Mouse (Mus musculus): Measurements from ENCODE around the gene 1500009L16Rik. TPM values are rescaled to one million over a fixed set of nuclear protein-coding genes. Genes with fewer than 3 reads are reported as not detected.

The 1500009L16Rik gene
- 26.0 and 28.0 TPM in 2 replicates for polyA plus RNA-seq (2015; fragmentation: Nextera tagmentation; extraction: Ambion mirVana)

DNA sequence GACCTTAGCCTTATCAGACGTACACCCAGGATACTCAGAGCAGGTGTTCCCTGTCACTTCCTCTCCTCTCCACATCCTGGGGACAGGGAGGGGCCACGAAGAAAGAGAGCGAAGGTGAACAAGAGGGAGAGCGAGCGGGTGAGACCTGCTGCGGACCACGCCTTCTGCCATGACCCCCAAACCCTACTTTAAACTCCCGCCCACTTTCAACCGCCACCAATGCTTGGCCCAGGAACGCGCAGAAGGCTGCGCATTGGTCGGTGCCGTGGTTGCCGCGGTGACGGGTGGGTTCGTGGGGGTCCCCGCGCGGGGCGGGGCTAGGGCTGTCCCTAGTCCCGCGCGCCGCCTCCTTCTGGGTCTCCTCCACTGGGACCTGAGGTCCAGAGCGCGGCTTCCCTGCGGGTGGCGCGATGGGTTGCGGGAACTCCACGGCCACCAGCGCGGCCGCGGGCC is at the start of gene 1500009L16Rik:
TSS of gene 1500009L16Rik (plus strand) at position 287 of the 453 bp plus-strand sequence.
- peak within 1 kb of the TSS; percentile 90 for H3K4me2 ChIP-seq
- ATAC-seq (ENCODE audit: insufficient number of reproducible peaks, low FRiP score, low TSS enrichment, low read depth) = peak; percentile 90
- no peak within 1 kb of the TSS for H3K27ac ChIP-seq
- H3K4me1 ChIP-seq = peaks cover 22% of the 10 kb centered on the region
- peak within 1 kb of the TSS; percentile 56 for H3K9ac ChIP-seq
- 1% methylated on average over 33 of the region's 37 CpGs for WGBS
- H3K36me3 ChIP-seq = no peaks in the 10 kb centered on the region
- peak within 1 kb of the TSS; percentile 73 for H3K4me3 ChIP-seq
- no peaks in the 10 kb centered on the region for H3K27me3 ChIP-seq
- H3K9me3 ChIP-seq = no peaks in the 10 kb centered on the region

DNA sequence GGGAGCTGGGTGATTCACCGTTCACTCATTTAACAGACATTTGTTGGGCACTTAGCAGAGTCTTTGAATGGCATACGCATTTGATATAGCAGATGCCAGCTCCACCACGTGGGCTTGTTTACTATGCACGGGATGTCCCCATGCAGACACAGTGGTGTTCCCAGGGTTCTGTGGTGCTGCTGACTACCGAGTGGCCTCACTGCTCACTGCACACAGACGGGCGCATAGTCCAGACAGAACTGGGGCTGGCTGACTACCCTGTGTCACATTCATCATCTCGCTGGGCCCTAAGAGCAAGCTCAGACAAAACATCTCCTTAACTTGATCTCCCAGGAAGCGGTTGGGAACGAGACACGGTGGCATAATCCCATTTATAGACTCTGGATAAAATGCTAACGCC is 41.3 kb upstream of the 1500009L16Rik start:
- Histone ChIP-seq H3K4me2 (no peak overlapping the region), H3K9me3 (no peaks in the 10 kb centered on the region), H3K4me1 (no peaks in the 10 kb centered on the region), H3K36me3 (no peaks in the 10 kb centered on the region), H3K27ac (no peak overlapping the region), H3K27me3 (no peaks in the 10 kb centered on the region), H3K9ac (no peak overlapping the region), H3K4me3 (no peak overlapping the region)
- ATAC-seq (ENCODE audit: insufficient number of reproducible peaks, low FRiP score, low TSS enrichment, low read depth) = no peak
- WGBS = 87% methylated on average over 12 of the region's 12 CpGs

GRCm38 (mm10) chr10:83688215-83688614 is 34.5 kb upstream of the 1500009L16Rik start:
- no peaks in the 10 kb centered on the region for H3K36me3 ChIP-seq
- H3K4me2 ChIP-seq = no peak overlapping the region
- no peak for ATAC-seq (ENCODE audit: insufficient number of reproducible peaks, low FRiP score, low TSS enrichment, low read depth)
- H3K4me3 ChIP-seq = no peak overlapping the region
- WGBS = 82% methylated on average over 2 of the region's 2 CpGs
- no peaks in the 10 kb centered on the region for H3K27me3 ChIP-seq
- no peaks in the 10 kb centered on the region for H3K9me3 ChIP-seq
- H3K27ac ChIP-seq = no peak overlapping the region
- no peaks in the 10 kb centered on the region for H3K4me1 ChIP-seq
- H3K9ac ChIP-seq = no peak overlapping the region

DNA sequence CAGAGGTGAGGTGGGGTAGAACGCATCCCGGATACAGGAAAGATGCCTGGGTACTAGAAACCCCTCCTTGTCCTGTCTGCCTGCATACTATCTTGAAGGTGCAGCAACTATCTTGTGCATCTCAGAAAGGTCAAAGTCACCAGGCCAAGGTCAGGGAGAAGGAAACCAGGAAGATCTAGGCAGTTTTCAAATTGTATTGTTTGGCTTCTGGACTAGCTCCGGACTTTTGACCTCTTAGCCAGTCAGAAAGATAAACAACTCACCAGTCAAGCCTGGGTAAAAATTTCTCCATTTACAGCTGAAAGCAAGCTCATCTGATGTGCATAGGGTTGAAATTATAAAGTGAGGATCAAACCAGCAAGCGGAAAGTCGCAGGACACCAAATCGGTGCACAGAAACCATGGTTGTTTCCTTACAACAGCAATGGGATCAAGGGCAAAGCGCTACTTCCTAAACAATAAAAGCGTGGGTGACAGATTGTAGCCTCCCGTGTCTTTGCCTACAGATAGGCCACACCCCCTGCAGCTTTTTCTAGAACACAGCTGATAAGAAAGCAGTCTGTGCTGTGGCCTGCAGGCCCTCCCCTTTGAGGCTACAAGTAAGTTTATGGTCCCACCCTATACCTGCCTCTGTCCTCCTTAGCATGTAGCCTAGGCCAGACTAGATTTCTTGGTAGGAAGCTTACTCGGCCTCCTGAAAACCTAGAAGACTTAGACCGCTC is 30.3 kb upstream of the 1500009L16Rik start:
- H3K4me1 ChIP-seq = no peaks in the 10 kb centered on the region
- H3K9ac ChIP-seq = no peak overlapping the region
- no peak overlapping the region for H3K27ac ChIP-seq
- ATAC-seq (ENCODE audit: insufficient number of reproducible peaks, low FRiP score, low TSS enrichment, low read depth) = no peak
- H3K27me3 ChIP-seq = no peaks in the 10 kb centered on the region
- no peaks in the 10 kb centered on the region for H3K9me3 ChIP-seq
- no peak overlapping the region for H3K4me2 ChIP-seq
- H3K4me3 ChIP-seq = no peak overlapping the region
- 85% methylated on average over 11 of the region's 11 CpGs for whole genome bisulfite sequencing
- no peaks in the 10 kb centered on the region for H3K36me3 ChIP-seq

DNA sequence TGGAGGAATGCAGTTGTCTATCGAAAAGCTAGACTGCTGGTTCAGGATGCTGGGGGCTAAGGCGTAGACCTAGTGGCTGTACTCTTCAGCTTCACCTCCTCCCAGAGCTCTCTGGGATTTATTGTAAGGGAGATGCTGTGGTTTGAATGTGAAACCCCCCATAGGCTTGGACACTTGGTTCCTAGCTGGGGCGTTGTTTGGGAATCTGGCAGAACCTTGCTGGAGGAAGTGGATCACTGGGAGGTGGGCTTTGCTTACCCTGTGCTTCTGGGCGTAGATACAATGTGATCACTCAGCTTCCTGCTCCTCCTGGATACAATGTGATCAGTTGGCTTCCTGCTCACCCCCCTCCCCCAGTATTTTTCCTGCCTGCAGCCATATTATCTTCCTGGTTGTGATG is 26.4 kb upstream of the 1500009L16Rik start:
- 86% methylated on average over 4 of the region's 4 CpGs for WGBS
- no peak for ATAC-seq (ENCODE audit: insufficient number of reproducible peaks, low FRiP score, low TSS enrichment, low read depth)

DNA sequence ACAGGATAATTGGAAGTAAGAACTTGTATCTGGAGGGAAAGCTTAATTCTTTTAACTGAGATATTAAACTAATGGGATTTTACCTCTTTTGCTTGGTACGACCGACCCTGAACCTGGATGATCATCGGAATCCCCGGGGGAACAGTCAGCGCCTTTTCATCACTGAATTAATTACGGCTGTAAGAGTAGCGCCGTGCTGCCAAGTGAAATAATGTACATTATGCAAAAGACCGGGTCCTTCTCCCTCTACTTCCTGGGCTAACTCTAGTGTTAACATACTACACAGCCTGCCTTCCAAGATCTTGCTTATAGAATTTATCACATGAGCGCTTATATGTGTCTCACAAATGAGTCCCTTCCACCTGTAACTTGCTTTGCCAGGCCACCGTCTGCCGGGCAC is 16.0 kb upstream of the 1500009L16Rik start:
- WGBS = 75% methylated on average over 12 of the region's 12 CpGs
- H3K27me3 ChIP-seq = no peaks in the 10 kb centered on the region
- no peak overlapping the region for H3K4me2 ChIP-seq
- H3K27ac ChIP-seq = no peak overlapping the region
- no peak for ATAC-seq (ENCODE audit: insufficient number of reproducible peaks, low FRiP score, low TSS enrichment, low read depth)
- H3K36me3 ChIP-seq = no peaks in the 10 kb centered on the region
- H3K4me1 ChIP-seq = peaks cover 11% of the 10 kb centered on the region; the same call in 1 of the 2 replicates
- H3K4me3 ChIP-seq = no peak overlapping the region
- no peak overlapping the region for H3K9ac ChIP-seq
- H3K9me3 ChIP-seq = no peaks in the 10 kb centered on the region

More for the DNA sequence above, 26.4 kb upstream of the 1500009L16Rik start:
- Histone ChIP-seq H3K36me3 (no peaks in the 10 kb centered on the region), H3K27ac (no peak overlapping the region), H3K4me1 (no peaks in the 10 kb centered on the region), H3K9ac (no peak overlapping the region), H3K27me3 (no peaks in the 10 kb centered on the region), H3K4me3 (no peak overlapping the region), H3K4me2 (no peak overlapping the region), H3K9me3 (no peaks in the 10 kb centered on the region)

DNA sequence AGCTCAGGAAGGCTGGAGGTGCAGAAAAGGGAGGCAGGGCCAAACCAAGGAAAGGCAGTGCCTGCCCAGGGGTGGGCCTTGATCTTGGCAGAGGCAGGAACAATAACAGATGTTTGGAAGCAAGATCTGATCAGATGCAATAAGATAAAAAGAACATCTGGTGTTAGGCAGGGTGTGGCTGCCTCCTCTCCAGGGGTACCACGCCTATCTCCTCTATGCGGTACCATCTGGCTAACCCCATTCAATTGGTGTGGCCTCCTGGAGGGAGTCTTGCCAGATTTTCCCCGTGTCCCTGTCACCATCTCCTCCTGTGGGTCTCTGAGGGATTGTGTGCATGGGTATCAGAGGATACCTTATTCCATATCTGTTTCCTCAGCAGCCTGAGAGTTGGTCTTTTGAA is 12.7 kb upstream of the 1500009L16Rik start:
- H3K4me2 ChIP-seq = no peak overlapping the region
- no peak overlapping the region for H3K27ac ChIP-seq
- H3K36me3 ChIP-seq = no peaks in the 10 kb centered on the region
- peaks cover 16% of the 10 kb centered on the region for H3K4me1 ChIP-seq
- ATAC-seq (ENCODE audit: insufficient number of reproducible peaks, low FRiP score, low TSS enrichment, low read depth) = no peak
- no peak overlapping the region for H3K9ac ChIP-seq
- H3K27me3 ChIP-seq = no peaks in the 10 kb centered on the region
- no peak overlapping the region for H3K4me3 ChIP-seq
- no peaks in the 10 kb centered on the region for H3K9me3 ChIP-seq
- 52% methylated on average over 3 of the region's 3 CpGs for WGBS

- 24% methylated on average over 10 of the region's 10 CpGs for WGBS
- no peak overlapping the region for H3K4me2 ChIP-seq
These were observed 10.9 kb upstream of the 1500009L16Rik start for GRCm38 (mm10) chr10:83711769-83712168.

DNA sequence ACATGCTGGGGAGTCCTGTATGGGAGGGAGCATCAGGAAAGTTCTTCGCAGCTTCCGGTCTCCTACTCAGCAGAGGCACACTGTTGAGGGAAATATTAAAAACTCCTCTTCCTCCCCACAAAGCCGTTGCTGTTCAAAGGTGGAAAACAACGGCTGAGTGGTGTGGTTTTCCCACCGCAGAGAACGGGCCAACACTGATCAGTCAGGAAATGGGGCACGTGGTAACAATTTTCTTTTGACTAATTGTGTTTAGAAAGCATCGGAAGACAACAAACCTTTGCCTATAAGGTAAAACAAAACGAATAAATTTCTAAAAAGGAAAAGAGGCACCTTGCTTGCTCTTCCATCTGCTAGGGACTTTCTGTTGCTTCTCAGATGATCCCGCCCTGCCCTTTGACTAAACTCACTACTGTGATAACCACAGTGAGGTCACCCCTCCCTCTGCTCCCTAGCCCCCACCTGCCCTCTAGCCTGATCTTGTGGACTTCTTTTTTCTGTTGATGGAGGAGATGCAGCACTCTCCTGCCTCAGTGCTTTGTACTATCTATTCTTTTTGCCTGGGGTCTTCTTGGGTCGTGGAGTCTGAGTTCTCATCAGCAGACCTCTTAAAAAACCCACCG is 3.7 kb upstream of the 1500009L16Rik start:
- Histone ChIP-seq H3K4me2 (no peak overlapping the region), H3K9ac (no peak overlapping the region), H3K4me3 (no peak overlapping the region), H3K9me3 (no peaks in the 10 kb centered on the region), H3K4me1 (peaks cover 21% of the 10 kb centered on the region), H3K27me3 (no peaks in the 10 kb centered on the region), H3K36me3 (no peaks in the 10 kb centered on the region), H3K27ac (no peak overlapping the region)
- WGBS = 69% methylated on average over 12 of the region's 12 CpGs
- ATAC-seq (ENCODE audit: insufficient number of reproducible peaks, low FRiP score, low TSS enrichment, low read depth) = no peak

More at GRCm38 (mm10) chr10:83711769-83712168, 10.9 kb upstream of the 1500009L16Rik start:
- Histone ChIP-seq H3K36me3 (no peaks in the 10 kb centered on the region), H3K27ac (peak overlapping the region; percentile 28), H3K4me1 (peaks cover 16% of the 10 kb centered on the region), H3K9ac (no peak overlapping the region), H3K9me3 (no peaks in the 10 kb centered on the region), H3K27me3 (no peaks in the 10 kb centered on the region), H3K4me3 (no peak overlapping the region)
- ATAC-seq (ENCODE audit: insufficient number of reproducible peaks, low FRiP score, low TSS enrichment, low read depth) = 0 out of 2 replicates have a peak, but pooled peaks have one; percentile 7

DNA sequence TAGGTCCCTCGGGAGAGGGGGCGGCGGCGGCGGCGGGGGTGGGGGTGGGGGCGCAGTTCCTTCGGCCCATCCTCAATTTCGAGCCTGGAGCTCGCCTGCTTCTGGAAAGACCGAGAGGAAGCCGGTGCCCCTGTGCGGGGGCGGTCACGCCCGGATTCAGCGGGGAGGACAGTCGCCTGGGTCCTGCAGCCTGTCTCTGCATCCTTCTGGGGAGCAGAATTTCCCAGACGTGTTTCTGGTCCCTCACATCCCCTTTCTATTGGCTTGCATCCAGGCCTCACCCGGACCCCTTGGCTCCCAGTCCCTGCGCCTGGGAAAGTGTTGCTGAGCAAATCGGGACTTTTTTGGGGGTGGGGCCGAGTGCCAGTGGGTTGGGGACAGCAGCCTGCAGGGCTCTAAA is 390 bp downstream of the 1500009L16Rik start:
- Histone ChIP-seq H3K4me1 (peaks cover 22% of the 10 kb centered on the region), H3K27me3 (no peaks in the 10 kb centered on the region), H3K36me3 (no peaks in the 10 kb centered on the region), H3K27ac (no peak overlapping the region), H3K9me3 (no peaks in the 10 kb centered on the region), H3K4me3 (peak overlapping the region; percentile 73), H3K9ac (peak overlapping the region; percentile 56), H3K4me2 (peak overlapping the region; percentile 90)
- 1% methylated on average over 21 of the region's 23 CpGs for WGBS
- peak; percentile 72 for ATAC-seq (ENCODE audit: insufficient number of reproducible peaks, low FRiP score, low TSS enrichment, low read depth)

DNA sequence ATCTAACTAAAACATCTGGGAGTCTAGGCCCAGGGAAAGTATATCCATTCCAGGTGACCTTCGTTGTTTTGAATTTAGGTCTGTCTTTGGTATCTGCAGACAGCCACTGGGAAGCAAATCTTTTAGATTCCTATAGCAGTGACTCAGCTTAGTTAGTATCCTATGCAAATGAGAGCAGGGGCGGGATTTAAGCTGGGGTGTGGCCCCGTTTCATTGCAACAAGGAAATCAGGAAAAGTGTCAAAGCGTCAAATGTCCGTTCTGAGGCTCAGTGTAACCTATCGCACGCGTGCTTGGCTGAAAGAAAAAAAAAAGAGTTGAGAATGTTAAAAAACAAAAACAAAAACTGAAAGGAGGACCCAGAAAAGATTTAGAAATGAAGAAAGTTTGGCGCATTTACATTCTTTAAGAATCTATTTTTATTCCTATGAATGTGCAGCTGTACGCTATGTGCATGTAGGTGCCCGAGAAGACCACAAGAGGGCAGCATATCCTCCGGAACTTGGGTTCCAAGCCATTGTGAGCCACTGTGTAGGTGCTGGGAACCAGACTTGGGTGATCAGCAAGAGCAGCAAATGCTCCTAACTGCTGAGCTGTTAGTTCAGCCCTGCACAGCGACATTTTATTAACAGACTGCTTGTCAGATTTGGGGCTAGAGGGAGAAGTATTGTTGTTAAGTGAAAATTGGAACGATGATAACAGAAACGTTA is 1.8 kb downstream of the 1500009L16Rik start:
- H3K4me3 ChIP-seq = no peak overlapping the region
- no peak overlapping the region for H3K9ac ChIP-seq
- WGBS = 87% methylated on average over 15 of the region's 15 CpGs

GRCm38 (mm10) chr10:83726164-83726563 is 3.5 kb downstream of the 1500009L16Rik start:
- no peak overlapping the region for H3K4me2 ChIP-seq
- peaks cover 29% of the 10 kb centered on the region for H3K4me1 ChIP-seq
- H3K27me3 ChIP-seq = no peaks in the 10 kb centered on the region
- no peak for ATAC-seq (ENCODE audit: insufficient number of reproducible peaks, low FRiP score, low TSS enrichment, low read depth)
- 73% methylated on average over 11 of the region's 11 CpGs for WGBS
- H3K27ac ChIP-seq = no peak overlapping the region
- no peak overlapping the region for H3K9ac ChIP-seq
- H3K4me3 ChIP-seq = no peak overlapping the region
- H3K9me3 ChIP-seq = no peaks in the 10 kb centered on the region
- no peaks in the 10 kb centered on the region for H3K36me3 ChIP-seq

More for the DNA sequence above, 1.8 kb downstream of the 1500009L16Rik start:
- ATAC-seq (ENCODE audit: insufficient number of reproducible peaks, low FRiP score, low TSS enrichment, low read depth) = no peak
- H3K4me2 ChIP-seq = peak overlapping the region; percentile 90; the same call in 1 of the 2 replicates
- H3K36me3 ChIP-seq = no peaks in the 10 kb centered on the region
- no peak overlapping the region for H3K27ac ChIP-seq
- no peaks in the 10 kb centered on the region for H3K27me3 ChIP-seq
- H3K9me3 ChIP-seq = no peaks in the 10 kb centered on the region
- H3K4me1 ChIP-seq = peaks cover 29% of the 10 kb centered on the region
